Mouse (Mus musculus) cerebellum, adult 9-10 months (tissue): ENCODE measurements around the gene Afmid.

Source experiments
- DNase-seq: peaks from one replicate; pipeline ENCODE4 v3.0.0; 2022

Afmid gene

GRCm38 (mm10) chr11:117854241-117854640, 28.5 kb downstream of the Afmid start:
- DNase-seq, result no peak

DNA sequence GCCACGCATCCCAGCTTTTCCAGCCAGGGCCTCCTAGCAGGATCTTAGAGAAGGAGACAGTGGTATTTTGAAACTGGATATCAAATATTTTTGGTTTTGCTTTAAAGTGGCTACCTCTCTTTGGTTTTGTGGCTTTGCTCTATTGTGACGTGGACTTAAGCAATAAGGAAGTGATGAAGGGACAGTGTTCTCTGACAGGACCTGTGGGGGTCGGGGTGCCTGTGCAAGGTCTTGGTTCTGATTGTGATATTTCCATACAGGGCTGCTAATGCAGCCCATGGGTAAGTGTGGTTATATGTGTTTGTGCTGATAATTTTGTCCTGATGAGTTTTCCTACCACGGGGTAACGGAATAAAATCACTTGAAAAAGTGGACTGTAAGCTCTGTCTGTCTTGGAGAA, 29.6 kb downstream of the Afmid start:
- no peak for DNase-seq

DNA sequence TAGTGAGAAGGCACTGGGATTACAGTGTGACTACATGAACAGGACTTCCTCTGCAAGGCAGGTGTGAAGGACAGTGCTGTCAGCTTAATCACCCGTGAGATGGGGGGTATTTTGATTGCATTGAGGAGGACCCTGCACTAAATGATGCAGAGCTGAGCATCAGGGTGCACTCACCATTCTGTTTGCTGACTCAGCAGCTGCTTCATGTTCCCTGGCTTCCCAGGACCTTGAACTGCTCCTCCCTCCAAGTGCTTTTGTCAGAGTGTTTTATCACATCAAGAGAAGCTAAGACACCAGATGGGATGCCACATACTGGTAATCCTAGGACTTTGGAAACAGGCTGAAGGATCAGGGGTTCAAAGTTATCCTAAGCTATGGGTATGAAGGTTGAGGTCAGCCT, 30.3 kb downstream of the Afmid start:
- no peak for DNase-seq

DNA sequence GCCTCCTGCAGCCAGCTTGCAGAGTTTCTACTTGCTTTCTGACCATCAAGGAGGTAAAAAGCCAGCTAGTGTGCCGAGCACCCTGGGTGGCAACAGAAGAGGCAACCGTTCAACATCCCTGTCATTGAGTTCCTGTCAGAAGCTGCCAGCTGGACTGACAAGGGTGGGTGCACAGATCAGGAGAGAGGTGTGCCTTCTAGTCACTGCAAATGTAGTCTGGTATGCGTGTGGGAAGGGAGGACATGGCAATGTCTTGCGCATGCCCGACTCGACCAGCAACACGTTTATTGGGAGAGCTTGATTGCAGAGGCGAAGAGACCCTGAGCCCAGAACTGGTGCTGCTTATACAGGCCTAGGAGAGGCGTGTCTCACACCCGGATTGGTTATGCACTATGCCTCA, 31.7 kb downstream of the Afmid start:
- DNase-seq, result no peak

GRCm38 (mm10) chr11:117858392-117858791, 32.7 kb downstream of the Afmid start:
- no peak for DNase-seq

DNA sequence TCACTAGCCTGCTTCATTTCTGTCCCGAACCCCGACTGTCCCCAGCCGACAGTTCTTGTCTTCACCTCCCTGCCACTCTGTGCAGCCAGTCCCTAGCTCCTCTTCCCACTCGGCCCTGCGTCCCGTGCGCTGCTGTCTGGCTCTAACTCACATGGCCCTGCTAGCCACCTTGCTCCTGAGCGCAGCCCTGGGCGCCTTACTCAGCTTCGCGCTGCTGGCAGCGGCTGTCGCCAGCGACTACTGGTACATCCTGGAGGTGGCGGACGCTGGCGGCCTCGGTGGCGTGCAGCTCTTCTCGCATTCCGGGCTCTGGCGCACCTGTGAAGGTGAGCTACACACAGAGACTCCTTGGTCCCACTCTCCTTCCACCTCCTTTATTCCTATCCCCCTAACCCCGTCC, 34.9 kb downstream of the Afmid start, which contains the start of gene Tmem235:
Gene Tmem235, plus strand, starts transcription at position 152 of the 400 bp plus-strand sequence.
- DNase-seq, result no peak

DNA sequence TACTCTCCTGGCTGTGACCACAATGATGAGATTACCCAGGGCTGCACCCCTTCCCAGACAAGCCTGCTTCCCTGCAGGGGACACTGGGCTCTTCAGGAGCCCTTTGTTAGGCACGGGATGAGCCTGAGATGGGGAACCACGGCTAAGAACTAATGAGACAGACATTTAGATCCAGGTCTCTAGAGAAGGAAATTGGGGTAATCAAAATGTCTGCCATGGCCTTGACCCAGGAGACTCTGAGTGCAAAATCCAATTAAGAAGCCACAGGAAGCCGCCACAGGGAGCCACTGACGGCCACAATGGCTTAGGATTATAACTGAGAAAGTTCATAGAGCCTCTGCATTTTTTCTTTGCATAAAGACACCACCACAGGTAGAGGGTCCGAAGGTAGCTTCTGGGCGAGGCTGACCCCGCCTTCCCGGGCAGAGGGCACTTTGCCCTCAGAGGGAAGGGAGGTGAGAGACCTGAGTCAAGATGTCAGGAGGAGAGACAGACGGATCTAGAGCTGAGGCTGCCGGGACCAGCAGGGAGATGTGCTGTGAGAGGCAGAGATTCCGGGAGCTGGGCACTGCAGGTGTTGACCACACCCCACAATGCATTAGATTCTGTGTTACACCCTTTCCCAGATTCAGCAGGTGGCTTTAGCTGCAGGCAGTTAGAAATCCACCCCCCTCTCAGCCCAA, 37.6 kb downstream of the Afmid start:
- DNase-seq, result no peak

DNA sequence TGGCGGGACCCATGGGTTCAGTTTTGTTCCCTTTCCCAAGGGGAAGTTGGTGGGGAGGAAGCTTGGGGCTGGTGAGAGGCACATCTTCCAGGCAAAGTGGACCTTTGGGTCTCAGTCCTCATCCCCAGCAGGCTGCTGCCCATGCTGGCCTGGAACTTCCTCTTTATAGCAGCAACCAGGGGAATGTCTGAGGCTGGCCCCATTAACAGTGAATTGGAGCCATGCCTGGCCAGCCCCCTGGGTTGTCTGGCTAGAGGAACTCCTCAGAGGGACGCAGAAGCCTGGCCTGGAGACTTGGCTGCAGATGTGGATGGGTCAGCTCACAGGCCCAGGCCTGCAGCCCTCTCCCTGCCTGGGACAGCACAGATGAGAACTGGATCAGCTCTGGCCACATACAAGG, 39.1 kb downstream of the Afmid start:
- no peak for DNase-seq

- no peak for DNase-seq
These were observed 40.3 kb downstream of the Afmid start for GRCm38 (mm10) chr11:117865988-117866387.

GRCm38 (mm10) chr11:117870688-117871365, 45.1 kb downstream of the Afmid start:
- DNase-seq, result peak; percentile 93

DNA sequence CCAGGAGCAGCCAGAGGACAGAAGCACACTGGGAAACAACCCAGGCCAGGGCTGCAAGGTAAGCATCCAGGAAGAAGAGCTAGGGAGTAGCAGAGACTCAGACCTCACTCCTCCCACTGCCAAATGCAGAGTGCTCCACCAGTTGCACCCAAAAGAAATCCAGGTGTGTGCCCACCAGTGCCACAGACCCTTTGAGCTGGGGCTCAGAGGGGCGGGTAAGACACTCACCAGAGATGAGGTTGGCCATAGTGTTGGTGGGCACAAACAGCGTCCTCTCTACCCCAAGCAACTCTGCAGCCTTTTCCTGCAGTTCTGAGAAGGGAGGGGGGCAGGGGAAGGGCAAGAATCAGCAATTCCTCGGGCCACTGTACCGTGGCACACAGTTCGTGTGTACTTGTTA, 45.7 kb downstream of the Afmid start:
- DNase-seq, result no peak

DNA sequence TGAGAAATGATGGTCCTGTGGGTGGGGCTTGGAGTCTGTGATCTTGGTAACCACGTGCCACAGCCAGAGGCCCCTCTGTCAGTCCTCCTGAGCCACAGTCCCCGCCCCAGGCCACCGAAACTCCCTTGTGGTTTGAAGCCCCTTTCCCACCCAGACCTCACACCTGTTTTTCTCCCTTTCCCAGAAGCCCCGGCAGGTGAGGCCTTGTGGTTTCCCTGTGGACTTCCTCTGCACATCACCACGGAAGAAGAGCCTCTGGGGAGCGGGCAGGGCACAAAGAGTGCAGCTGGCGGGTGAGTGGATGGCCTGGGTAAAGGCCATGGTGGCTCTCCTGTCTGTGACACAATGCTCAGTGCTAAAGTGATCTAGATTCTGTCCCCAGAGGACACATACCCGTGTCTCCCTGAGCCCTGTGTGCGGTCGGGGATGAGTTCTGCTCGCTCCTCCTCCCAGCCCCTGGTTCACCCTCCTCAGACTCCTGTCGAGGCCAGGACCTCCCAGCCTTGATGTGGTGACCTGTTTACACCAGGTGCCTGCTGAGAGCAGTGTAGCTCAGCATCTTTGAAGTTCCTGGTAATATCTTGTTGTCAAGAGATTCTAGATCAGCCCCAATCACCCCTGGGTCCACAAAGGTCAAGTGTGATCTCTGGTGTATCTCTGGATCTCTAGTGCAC, 46.3 kb downstream of the Afmid start:
- DNase-seq, result no peak

- DNase-seq, result peak; percentile 87
These were observed 47.3 kb downstream of the Afmid start, which contains the start of gene Tha1 for GRCm38 (mm10) chr11:117872861-117873608. TSS of gene Tha1 (minus strand) at chr11:117873481.

DNA sequence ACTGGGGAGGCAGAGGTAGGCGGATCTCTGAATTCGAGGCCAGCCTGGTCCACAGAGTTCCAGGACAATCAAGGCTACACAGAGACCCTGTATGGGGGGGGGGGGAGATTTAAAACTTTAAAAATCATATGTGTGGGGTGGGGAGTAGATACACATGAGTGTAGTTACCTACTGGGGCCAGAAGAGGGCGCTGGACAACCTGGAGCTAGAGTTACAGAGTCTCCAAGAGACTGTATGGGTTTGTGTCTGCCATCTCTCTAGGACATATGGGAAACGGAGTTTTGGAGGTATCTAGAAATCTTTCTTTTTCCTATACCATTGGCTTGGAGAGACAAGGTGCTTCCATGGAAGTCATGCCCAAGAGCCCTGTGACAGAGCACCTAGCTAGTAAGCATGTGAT, 48.7 kb downstream of the Afmid start:
- no peak for DNase-seq

- no peak for DNase-seq
These were observed 50.0 kb downstream of the Afmid start for GRCm38 (mm10) chr11:117875681-117876080.

DNA sequence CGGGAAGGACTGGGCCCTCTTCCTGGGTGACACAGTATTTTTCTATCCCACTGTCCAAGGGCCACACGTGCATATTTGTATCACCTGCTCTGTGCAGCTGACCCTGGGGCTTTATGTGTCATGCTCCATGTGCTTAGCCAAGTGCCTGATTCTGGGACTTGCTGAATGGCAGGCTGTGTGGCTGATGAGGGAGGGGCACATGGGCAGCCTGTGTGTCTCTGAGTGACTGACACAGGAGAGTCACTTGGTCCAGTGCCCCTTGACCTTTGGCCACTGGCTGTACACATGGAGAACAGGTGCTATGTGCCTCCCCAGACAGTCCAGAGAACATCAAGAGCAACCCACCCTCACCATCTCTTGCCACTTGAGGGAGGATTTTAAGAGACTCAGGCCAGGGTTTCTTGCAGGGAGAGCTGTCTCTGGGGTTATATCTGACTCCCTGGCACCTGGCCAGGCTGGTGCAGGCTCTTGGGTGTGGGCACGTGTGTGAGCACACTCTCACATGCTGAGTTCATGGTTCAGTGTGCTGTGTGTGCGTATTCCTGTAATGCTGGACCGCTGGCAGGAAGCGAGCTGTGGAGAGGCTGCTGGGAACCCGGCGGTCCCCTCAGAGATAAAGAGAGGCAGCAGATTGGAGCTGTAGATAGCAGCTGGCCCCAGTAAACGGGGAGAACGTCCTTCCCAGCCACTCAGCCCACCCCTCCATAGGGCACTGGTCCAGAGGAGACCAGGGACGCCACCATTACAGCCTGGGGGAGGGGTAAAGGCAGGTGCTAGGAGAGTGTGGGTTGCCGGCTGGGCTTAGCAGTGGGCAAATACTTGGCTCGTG, 52.4 kb downstream of the Afmid start:
- peak; percentile 30 for DNase-seq

- no peak for DNase-seq
These were observed 53.2 kb downstream of the Afmid start for GRCm38 (mm10) chr11:117878892-117879291.

GRCm38 (mm10) chr11:117879676-117880075, 54.0 kb downstream of the Afmid start:
- DNase-seq, result peak; percentile 17

- DNase-seq, result peak; percentile 59
These were observed 54.7 kb downstream of the Afmid start for GRCm38 (mm10) chr11:117880336-117880976.

GRCm38 (mm10) chr11:117880977-117881358, 55.2 kb downstream of the Afmid start:
- DNase-seq, result peak; percentile 20

- DNase-seq, result peak; percentile 20
These were observed 56.1 kb downstream of the Afmid start for GRCm38 (mm10) chr11:117881787-117882186.

DNA sequence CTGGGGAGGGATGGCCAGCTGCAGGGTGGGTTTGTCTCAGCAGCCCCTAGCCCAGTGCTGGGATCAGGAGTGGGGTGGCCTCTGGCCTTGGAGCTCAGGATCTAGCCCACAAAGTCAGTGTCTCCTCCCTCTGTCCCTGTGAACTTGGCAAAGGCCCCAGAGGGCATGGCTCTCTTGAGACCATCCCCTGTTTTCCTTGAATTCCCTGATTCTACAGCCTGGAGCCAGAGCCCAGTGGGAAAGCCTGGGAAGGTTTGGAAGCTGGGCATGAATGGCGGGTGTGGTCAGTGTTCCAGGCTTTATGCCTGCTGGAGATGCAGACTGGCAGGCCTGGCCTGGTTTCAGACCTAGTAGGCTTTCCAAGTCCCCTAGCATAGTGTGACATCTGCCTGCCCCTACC, 56.5 kb downstream of the Afmid start:
- DNase-seq, result peak; percentile 16
